Comparison of ENCODE assay signal across 8 mouse cellular contexts in the genomic region with DNA sequence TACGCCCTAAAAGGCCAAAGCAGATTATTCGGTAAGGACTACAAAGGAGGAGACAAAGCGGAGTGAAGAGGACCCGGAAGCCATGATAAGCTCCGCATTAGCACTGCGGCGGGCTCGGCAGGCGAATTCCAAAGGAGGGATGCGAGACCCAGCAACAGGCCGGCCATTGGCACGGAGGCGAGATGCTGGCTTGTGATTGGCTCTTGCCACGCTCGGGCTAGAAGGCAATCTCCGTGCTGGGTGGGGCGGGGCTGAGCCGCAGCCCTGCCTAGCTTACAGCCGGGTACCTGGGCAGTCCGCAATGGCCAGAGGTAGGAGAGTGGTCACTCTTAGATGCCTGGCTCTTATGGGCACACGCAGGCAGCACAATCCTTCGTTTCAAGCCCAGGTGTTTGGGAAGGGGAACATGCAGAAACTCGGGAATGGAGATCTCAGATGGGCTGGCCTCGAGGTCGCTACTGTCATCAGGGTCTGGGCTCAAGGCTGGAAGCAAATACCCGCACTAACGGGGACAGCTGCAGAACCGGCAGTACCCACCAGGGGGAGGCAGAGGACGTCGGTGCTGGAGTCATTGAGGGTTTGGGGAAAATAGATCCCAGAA. TPM values are rescaled to one million over a fixed set of nuclear protein-coding genes. Genes with fewer than 3 reads are reported as not detected.
DNase-seq lines count a peak whose midpoint lies in the region; ATAC-seq lines count a peak whose summit lies in the region.

No protein-coding gene starts in this region.

- peak; percentile 88 for DNase-seq in WW6 (ENCODE audit: low read depth, low spot score)
- peak; percentile 98 to 99 for DNase-seq in cerebellum, postnatal 36 days
- DNase-seq in gastrocnemius, adult 18-20 months (ENCODE audit: low spot score): peak; percentile 93
- DNase-seq in left cerebral cortex, adult 18-20 months (ENCODE audit: low spot score in 2 of 2): peak; percentile 92 to 96
- DNase-seq in lung, postnatal 4 days: peak; percentile 93 to 95
- DNase-seq in retina, postnatal 7 days (ENCODE audit: low read depth, low spot score): peak; percentile 85
- peak; percentile 84 to 96 for DNase-seq in urinary bladder, adult 18-20 months (ENCODE audit: low spot score in 2 of 2)

- no peaks in the 10 kb centered on the region for H3K36me3 ChIP-seq in hindbrain, embryonic 16.5 days (ENCODE audit: control insufficient read depth, insufficient read depth, low read length)

- peaks cover 10% of the 10 kb centered on the region for H3K4me1 ChIP-seq in hindbrain, embryonic 16.5 days (ENCODE audit: control insufficient read depth, insufficient read depth, low read depth, low read length)

- peak overlapping the region; percentile 72 for H3K4me2 ChIP-seq in hindbrain, embryonic 16.5 days (ENCODE audit: low read length)

- peak overlapping the region; percentile 91 for H3K27ac ChIP-seq in hindbrain, embryonic 16.5 days (ENCODE audit: low read depth, low read length)

- peak overlapping the region; percentile 64 for H3K9ac ChIP-seq in hindbrain, embryonic 16.5 days (ENCODE audit: low read depth, low read length)

- under 1% methylated on average over 30 of the region's 30 CpGs for WGBS in hindbrain, embryonic 16.5 days

- no peaks in the 10 kb centered on the region for H3K9me3 ChIP-seq in hindbrain, embryonic 16.5 days (ENCODE audit: control insufficient read depth, low read length)

- ATAC-seq in hindbrain, embryonic 16.5 days: peak; percentile 96

- H3K4me3 ChIP-seq in hindbrain, embryonic 16.5 days (ENCODE audit: low read length): peak overlapping the region; percentile 40

- no peaks in the 10 kb centered on the region for H3K27me3 ChIP-seq in hindbrain, embryonic 16.5 days (replicated peaks; ENCODE audit: control insufficient read depth, insufficient read depth, low read length)

RNA-seq across cellular contexts. Expression of a gene that starts 15.9 kb away (rescaled TPM):
- total RNA-seq in gastrocnemius, adult 18-20 months (2021): 100 to 1,000 TPM; 239 to 482 TPM
- polyA plus RNA-seq in hindbrain, embryonic 16.5 days (2015; fragmentation: Nextera tagmentation; extraction: Ambion mirVana): 15.6 and 29.6 TPM in 2 replicates
- 10 to 100 TPM; 16.5 to 31.4 TPM for total RNA-seq in left cerebral cortex, adult 18-20 months (2021)

RNA-seq across cellular contexts. Expression of a gene that starts 30.8 kb away (rescaled TPM):
- 100 to 1,000 TPM; 288 to 326 TPM for total RNA-seq in gastrocnemius, adult 18-20 months (2021)
- 996 and 1,023 TPM in 2 replicates for polyA plus RNA-seq in hindbrain, embryonic 16.5 days (2015; fragmentation: Nextera tagmentation; extraction: Ambion mirVana)
- total RNA-seq in left cerebral cortex, adult 18-20 months (2021): 1,000 to 10,000 TPM; 1,157 to 1,215 TPM

Comparison
In these comparisons a context has a peak if more than half of its experiments do, and no peak if none do; other contexts are left out.
1. Peak in every context shown above with its lines: DNase-seq, ATAC-seq, H3K4me3 ChIP-seq and H3K27ac ChIP-seq.
2. RNA of a gene that starts 15.9 kb away (total RNA-seq): 239 to 482 TPM in gastrocnemius, adult 18-20 months; 16.5 to 31.4 TPM in left cerebral cortex, adult 18-20 months; every median in the first group is over 4 times any median in the second.